In the genomic region with DNA sequence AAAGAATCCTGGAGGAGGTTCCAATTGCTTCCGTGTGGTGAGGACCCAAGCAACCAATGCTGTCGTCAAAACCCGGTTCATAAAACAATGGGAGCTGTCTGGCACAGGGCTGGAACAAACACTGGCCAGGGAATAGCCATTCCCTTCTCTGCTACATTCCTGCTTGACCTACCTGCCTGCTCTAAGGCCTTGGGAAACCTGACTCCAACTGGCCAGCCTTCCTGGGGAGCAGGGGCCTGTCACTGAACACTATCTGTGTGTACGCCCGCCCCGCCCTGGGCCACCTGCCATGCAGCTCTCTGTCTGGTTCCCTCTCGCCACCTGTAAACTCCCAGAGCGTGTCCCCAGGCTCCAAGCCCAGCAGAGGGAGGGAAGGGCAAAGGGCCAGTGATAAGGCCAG, we compare ENCODE assay signal across 12 mouse cellular contexts. TPM values are rescaled to one million over a fixed set of nuclear protein-coding genes. Genes with fewer than 3 reads are reported as not detected.
DNase-seq lines count a peak whose midpoint lies in the region; ATAC-seq lines count a peak whose summit lies in the region.
"Had no signal": no experiment of that assay in that cellular context is flagged by ENCODE, and none has a peak within 500 bp of the region (broad histone marks: within the 10 kb centered on the region; RNA-seq: fewer than 3 reads in every experiment).

No protein-coding gene starts in this region.

- no peaks in the 10 kb centered on the region for H3K4me1 ChIP-seq in embryonic facial prominence, embryonic 14.5 days (ENCODE audit: control insufficient read depth, insufficient read depth, low read length)
- peaks cover 19% of the 10 kb centered on the region for H3K4me1 ChIP-seq in embryonic facial prominence, embryonic 10.5 days
- H3K4me1 ChIP-seq in intestine, embryonic 16.5 days (ENCODE audit: control insufficient read depth, insufficient read depth, low read length): peaks cover 11% of the 10 kb centered on the region; the same call in 1 of the 2 replicates

- no peak for DNase-seq in embryonic facial prominence, embryonic 14.5 days (ENCODE audit: low spot score)
- no peak for DNase-seq in embryonic facial prominence, embryonic 10.5 days (ENCODE audit: low spot score)
- peak; percentile 70 for DNase-seq in cerebellum, adult 8-10 months
- DNase-seq in lung, postnatal 25 days (ENCODE audit: low spot score): peak; percentile 67
- no peak for DNase-seq in layer of hippocampus, postnatal 14 days (ENCODE audit: low spot score in 2 of 2)
- no peak for DNase-seq in T-cell, adult 2 months (ENCODE audit: low spot score)
- no peak for DNase-seq in gastrocnemius, postnatal 14 days

- H3K27me3 ChIP-seq in embryonic facial prominence, embryonic 14.5 days (replicated peaks; ENCODE audit: control insufficient read depth, insufficient read depth, low read length): no peaks in the 10 kb centered on the region
- no peaks in the 10 kb centered on the region for H3K27me3 ChIP-seq in embryonic facial prominence, embryonic 10.5 days (replicated peaks; ENCODE audit: low read depth, poor library complexity, severe bottlenecking)
- no peaks in the 10 kb centered on the region for H3K27me3 ChIP-seq in intestine, embryonic 16.5 days (replicated peaks; ENCODE audit: control insufficient read depth, insufficient read depth, low read length)
- H3K27me3 ChIP-seq: embryonic facial prominence, embryonic 15.5 days; hindbrain, embryonic 15.5 days; limb, embryonic 15.5 days had no signal

- no peaks in the 10 kb centered on the region for H3K9me3 ChIP-seq in embryonic facial prominence, embryonic 14.5 days (ENCODE audit: control insufficient read depth, low read length)
- H3K9me3 ChIP-seq in embryonic facial prominence, embryonic 10.5 days: no peaks in the 10 kb centered on the region
- no peaks in the 10 kb centered on the region for H3K9me3 ChIP-seq in intestine, embryonic 16.5 days (ENCODE audit: control insufficient read depth, low read length)
- H3K9me3 ChIP-seq: embryonic facial prominence, embryonic 15.5 days; hindbrain, embryonic 15.5 days; limb, embryonic 15.5 days had no signal

- no peak overlapping the region for H3K4me2 ChIP-seq in embryonic facial prominence, embryonic 14.5 days (ENCODE audit: low read depth, low read length)
- H3K4me2 ChIP-seq in intestine, embryonic 16.5 days (ENCODE audit: low read depth, low read length): no peak overlapping the region
- H3K4me2 ChIP-seq: embryonic facial prominence, embryonic 15.5 days; hindbrain, embryonic 15.5 days; limb, embryonic 15.5 days had no signal

- WGBS in embryonic facial prominence, embryonic 14.5 days: 22% methylated on average over 8 of the region's 8 CpGs
- WGBS in embryonic facial prominence, embryonic 10.5 days: 24% methylated on average over 8 of the region's 8 CpGs
- WGBS in intestine, embryonic 16.5 days: 22% methylated on average over 8 of the region's 8 CpGs

- no peak overlapping the region for H3K4me3 ChIP-seq in embryonic facial prominence, embryonic 14.5 days (ENCODE audit: low read depth, low read length)
- no peak overlapping the region for H3K4me3 ChIP-seq in embryonic facial prominence, embryonic 10.5 days
- no peak overlapping the region for H3K4me3 ChIP-seq in intestine, embryonic 16.5 days (ENCODE audit: low read length)
- H3K4me3 ChIP-seq: embryonic facial prominence, embryonic 15.5 days; hindbrain, embryonic 15.5 days; limb, embryonic 15.5 days had no signal

- H3K36me3 ChIP-seq in embryonic facial prominence, embryonic 14.5 days (ENCODE audit: control insufficient read depth, insufficient read depth, low read length): no peaks in the 10 kb centered on the region
- no peaks in the 10 kb centered on the region for H3K36me3 ChIP-seq in embryonic facial prominence, embryonic 10.5 days (replicated peaks)
- H3K36me3 ChIP-seq in intestine, embryonic 16.5 days (ENCODE audit: control insufficient read depth, insufficient read depth, low read length): no peaks in the 10 kb centered on the region
- H3K36me3 ChIP-seq: embryonic facial prominence, embryonic 15.5 days; hindbrain, embryonic 15.5 days; limb, embryonic 15.5 days had no signal

- H3K27ac ChIP-seq in embryonic facial prominence, embryonic 14.5 days (replicated peaks; ENCODE audit: low read depth, low read length): no peak overlapping the region
- H3K27ac ChIP-seq in embryonic facial prominence, embryonic 10.5 days (replicated peaks): no peak overlapping the region
- peak overlapping the region; percentile 74 for H3K27ac ChIP-seq in intestine, embryonic 16.5 days (ENCODE audit: low read length)
- H3K27ac ChIP-seq: embryonic facial prominence, embryonic 15.5 days; hindbrain, embryonic 15.5 days; limb, embryonic 15.5 days had no signal

- intact Hi-C loops in gastrocnemius, postnatal 14 days (cut with DNase I; ENCODE audit: low total_unique reads): no loop called here

- no peak overlapping the region for H3K9ac ChIP-seq in embryonic facial prominence, embryonic 14.5 days (ENCODE audit: low read depth, low read length)
- no peak overlapping the region for H3K9ac ChIP-seq in intestine, embryonic 16.5 days (ENCODE audit: low read depth, low read length)
- H3K9ac ChIP-seq: embryonic facial prominence, embryonic 15.5 days; hindbrain, embryonic 15.5 days; limb, embryonic 15.5 days had no signal

- ATAC-seq in embryonic facial prominence, embryonic 14.5 days (ENCODE audit: low read depth): 0 out of 2 replicates have a peak, but pooled peaks have one; percentile 27
- ATAC-seq in intestine, embryonic 16.5 days: peak; percentile 98

RNA-seq across cellular contexts. Expression of a gene that starts 25.5 kb away (rescaled TPM):
- 4.6 and 6.5 TPM in 2 replicates for polyA plus RNA-seq in embryonic facial prominence, embryonic 14.5 days (2014; fragmentation: Nextera tagmentation; extraction: Ambion mirVana)
- 0.91 and 0.96 TPM in 2 replicates for polyA plus RNA-seq in embryonic facial prominence, embryonic 10.5 days (2016; fragmentation: Nextera tagmentation; extraction: Ambion mirVana)
- 11.1 and 12.6 TPM in 2 replicates for polyA plus RNA-seq in intestine, embryonic 16.5 days (2015; fragmentation: Nextera tagmentation; extraction: Ambion mirVana)
- 100 to 1,000 TPM; 260 to 286 TPM for total RNA-seq in layer of hippocampus, postnatal 14 days (2021)
- total RNA-seq in gastrocnemius, postnatal 14 days (2021): under 1 TPM; 0.25 to 0.35 TPM
- polyA plus RNA-seq: C2C12 had no signal

Comparison
In these comparisons a context has a peak if more than half of its experiments do, and no peak if none do; other contexts are left out.
1. DNase-seq: peak in cerebellum, adult 8-10 months (single experiment) and lung, postnatal 25 days (single experiment); none in embryonic facial prominence, embryonic 14.5 days (single experiment), embryonic facial prominence, embryonic 10.5 days (single experiment), layer of hippocampus, postnatal 14 days (0 of 2), T-cell, adult 2 months (single experiment) and gastrocnemius, postnatal 14 days (single experiment).